Mouse (Mus musculus): Measurements from ENCODE around the gene Serpinb1c.

DNA sequence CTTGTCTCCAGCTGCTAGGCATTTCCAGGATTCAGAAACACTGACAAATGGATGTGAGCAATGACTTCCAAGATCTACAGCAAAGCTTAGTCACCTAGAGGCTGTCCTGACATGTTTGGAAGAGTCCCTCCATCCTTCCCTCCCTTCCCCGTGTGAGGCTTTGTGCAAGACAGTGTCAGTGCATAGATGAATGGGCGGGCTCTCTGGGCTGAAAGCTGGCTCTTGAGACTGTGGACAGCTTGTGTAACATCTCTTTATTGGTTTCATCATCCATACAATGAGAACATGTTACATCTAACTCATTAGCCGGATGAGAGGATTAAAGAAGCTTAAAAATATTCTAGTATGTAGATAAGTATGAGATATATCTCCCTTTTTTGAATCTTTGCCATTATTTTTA lies 65.2 kb downstream of the Serpinb1c start:
- TF ChIP-seq CTCF (IDR thresholded peaks at IDR 0.05; ENCODE audit: insufficient read depth, low read length), result no peak
- no peak for TF ChIP-seq POLR2A (IDR thresholded peaks at IDR 0.05; ENCODE audit: borderline replicate concordance, extremely low read depth, low read depth, low read length)
